Mouse (Mus musculus) neural tube, embryonic 14.5 days (tissue): Measurements from ENCODE around the gene Yif1b. TPM values are rescaled to one million over a fixed set of nuclear protein-coding genes. Genes with fewer than 3 reads are reported as not detected.
A peak's percentile ranks its signal among the peaks of the same experiment; 100 is the strongest.

ENCODE experiments used
- ATAC-seq: fragments of 200-750 bp; cut with Nextera tagmentation; 2 replicates; pipeline ENCODE4 v1.8.0; 2017; ENCODE audit warnings: low read depth, mild to moderate bottlenecking, moderate TSS enrichment, moderate library complexity
- H3K27ac ChIP-seq: fragments of 300-500 bp; sonication (generic); 2 replicates; pipeline ENCODE4 v1.5.1; 2014; ENCODE audit warnings: low read depth, mild to moderate bottlenecking, control low read depth, low read length, moderate library complexity, mixed read lengths
- H3K27me3 ChIP-seq: fragments of 300-500 bp; sonication (generic); 2 replicates; pipeline ENCODE4 v1.6.1; 2014; ENCODE audit warnings: low read length; ENCODE audit not compliant: control insufficient read depth, insufficient read depth
- H3K36me3 ChIP-seq: fragments of 300-500 bp; sonication (generic); 2 replicates; pipeline ENCODE4 v1.6.1; 2014; ENCODE audit warnings: low read length, mixed read lengths; ENCODE audit not compliant: control insufficient read depth, insufficient read depth
- H3K4me1 ChIP-seq: fragments of 300-500 bp; sonication (generic); 2 replicates; pipeline ENCODE4 v1.6.1; 2014; ENCODE audit warnings: low read length; ENCODE audit not compliant: control insufficient read depth, insufficient read depth
- H3K4me2 ChIP-seq: fragments of 300-500 bp; sonication (generic); 2 replicates; pipeline ENCODE4 v1.6.1; 2014; ENCODE audit warnings: mild to moderate bottlenecking, low read depth, low read length, control low read depth
- H3K4me3 ChIP-seq: fragments of 300-500 bp; sonication (generic); 2 replicates; pipeline ENCODE4 v1.5.1; 2014; ENCODE audit warnings: low read depth, low read length, control low read depth, mixed read lengths
- H3K9ac ChIP-seq: fragments of 300-500 bp; sonication (generic); replicated peaks from 2 replicates; pipeline ENCODE4 v1.6.1; 2014; ENCODE audit warnings: low read depth, mild to moderate bottlenecking, control low read depth, low read length, mixed read lengths
- H3K9me3 ChIP-seq: fragments of 300-500 bp; sonication (generic); 2 replicates; pipeline ENCODE4 v1.6.1; 2016; ENCODE audit warnings: low read length; ENCODE audit not compliant: control insufficient read depth
- WGBS: fragments of 180-500 bp; shearing (Covaris S2); extraction: QIAGEN DNeasy Blood & Tissue Kit; methylation state at CpG from one replicate; pipeline ENCODE4 v1.1.7; 2014; 5-methylcytosine and 5-hydroxymethylcytosine counted together
- polyA plus RNA-seq: library from polyadenylated mRNA; unstranded; fragments of >200 nt; fragmentation: Nextera tagmentation; extraction: Ambion mirVana; gene quantifications from 2 replicates; pipeline ENCODE4 v1.2.1, GENCODE M21; 2014

Yif1b gene
- polyA plus RNA-seq, 1 experiment from 2014 or later: 104 TPM

GRCm38 (mm10) chr7:29290691-29291485, 52.8 kb downstream of the Yif1b start:
- Histone ChIP-seq H3K36me3 (no peaks in the 10 kb centered on the region), H3K27ac (peak overlapping the region; percentile 48; the same call in 1 of the 2 replicates), H3K9ac (no peak overlapping the region), H3K4me1 (peaks cover 6% of the 10 kb centered on the region; the same call in 1 of the 2 replicates), H3K9me3 (no peaks in the 10 kb centered on the region), H3K4me2 (no peak overlapping the region; the same call in 1 of the 2 replicates), H3K4me3 (no peak overlapping the region), H3K27me3 (no peaks in the 10 kb centered on the region)
- ATAC-seq: no peak
- WGBS: 26% methylated on average over 11 of the region's 11 CpGs

DNA sequence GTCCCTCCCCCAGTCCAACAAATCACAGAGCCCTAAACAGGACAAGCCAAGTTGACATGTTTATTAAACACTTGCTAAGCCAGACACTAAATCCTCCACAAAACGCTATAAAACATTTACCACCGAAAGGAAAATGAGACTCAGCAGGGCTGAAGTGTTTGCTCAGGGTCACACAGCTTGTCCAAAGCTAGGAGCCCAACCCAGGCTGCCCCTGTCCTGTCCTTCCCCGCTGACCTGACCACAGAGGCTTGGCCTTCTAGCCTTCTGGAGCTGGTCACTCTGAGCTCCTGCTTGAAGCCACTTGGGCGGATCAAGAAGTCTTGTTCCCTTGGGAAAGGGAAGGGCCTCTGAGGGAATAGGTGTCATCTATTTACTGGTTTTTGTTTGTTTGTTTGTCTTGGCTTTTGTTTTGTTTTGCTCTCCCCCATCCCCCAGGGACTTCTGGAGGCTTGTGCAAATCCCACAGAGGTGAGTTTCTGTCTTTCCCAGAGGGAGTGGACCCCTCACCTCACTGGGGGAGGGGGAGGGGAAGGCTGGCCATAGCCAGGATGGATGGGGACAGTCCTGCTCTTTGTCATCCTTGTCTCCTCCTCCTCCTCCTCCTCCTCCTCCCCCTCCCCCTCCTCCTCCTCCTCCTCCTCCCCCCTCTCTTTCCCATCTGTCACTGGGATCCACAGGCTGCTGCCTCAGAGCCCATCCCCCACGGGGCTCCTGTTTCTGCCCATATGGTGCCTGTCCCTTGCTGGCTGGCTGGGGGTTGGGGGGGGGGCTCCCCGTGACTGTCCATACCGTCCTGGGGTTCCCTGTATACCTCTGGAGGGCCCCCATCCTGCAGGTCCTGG, 53.7 kb downstream of the Yif1b start:
- peaks cover 6% of the 10 kb centered on the region; the same call in 1 of the 2 replicates for H3K4me1 ChIP-seq
- peak; percentile 32; the same call in 1 of the 2 replicates for ATAC-seq
- H3K9me3 ChIP-seq: no peaks in the 10 kb centered on the region
- no peaks in the 10 kb centered on the region for H3K27me3 ChIP-seq
- H3K9ac ChIP-seq: no peak overlapping the region
- H3K4me3 ChIP-seq: no peak overlapping the region
- H3K36me3 ChIP-seq: no peaks in the 10 kb centered on the region
- WGBS: 13% methylated on average over 6 of the region's 7 CpGs
- H3K4me2 ChIP-seq: no peak overlapping the region
- peak overlapping the region; percentile 3; the same call in 1 of the 2 replicates for H3K27ac ChIP-seq

DNA sequence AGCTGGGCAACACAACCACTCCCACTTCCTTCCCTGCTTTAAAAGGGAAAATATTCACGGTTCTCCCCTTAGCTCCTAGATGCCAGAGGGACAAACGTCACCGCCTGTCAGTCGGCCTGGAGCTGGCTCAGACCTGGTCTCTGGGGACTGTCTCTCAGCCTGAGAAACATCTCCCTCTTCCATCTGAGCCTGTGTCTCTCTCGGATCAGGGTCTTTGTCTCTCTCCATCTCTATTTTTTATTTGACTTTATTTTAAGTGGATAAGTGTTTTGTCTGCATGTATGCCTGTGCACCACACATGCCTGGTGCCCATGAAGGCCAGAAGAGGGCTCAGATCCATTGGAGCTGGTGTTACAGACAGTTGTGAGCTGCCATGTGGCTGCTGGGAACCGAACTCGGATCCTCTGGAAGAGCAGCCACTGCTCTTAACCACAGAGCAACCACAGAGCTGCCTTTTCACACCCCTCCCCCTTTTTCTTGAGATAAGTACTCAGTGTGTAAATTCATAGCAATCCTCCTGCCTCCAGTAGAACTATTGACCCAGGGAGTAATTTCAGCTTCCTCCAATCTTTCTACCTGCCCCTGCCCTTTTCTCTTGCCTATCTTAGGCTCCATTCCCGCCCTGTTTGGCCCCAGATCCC, 54.4 kb downstream of the Yif1b start:
- ATAC-seq: no peak
- H3K27ac ChIP-seq: peak overlapping the region; percentile 2; the same call in 1 of the 2 replicates
- H3K27me3 ChIP-seq: no peaks in the 10 kb centered on the region
- WGBS: 25% methylated on average over 8 of the region's 8 CpGs
- no peaks in the 10 kb centered on the region for H3K9me3 ChIP-seq
- H3K4me1 ChIP-seq: peaks cover 6% of the 10 kb centered on the region; the same call in 1 of the 2 replicates
- no peak overlapping the region for H3K4me3 ChIP-seq
- H3K4me2 ChIP-seq: no peak overlapping the region
- no peaks in the 10 kb centered on the region for H3K36me3 ChIP-seq
- H3K9ac ChIP-seq: no peak overlapping the region; the same call in 1 of the 2 replicates

GRCm38 (mm10) chr7:29293131-29294065, 55.3 kb downstream of the Yif1b start:
- WGBS: 14% methylated on average over 19 of the region's 19 CpGs
- no peaks in the 10 kb centered on the region for H3K9me3 ChIP-seq
- H3K4me3 ChIP-seq: no peak overlapping the region
- H3K4me2 ChIP-seq: no peak overlapping the region
- H3K4me1 ChIP-seq: peaks cover 6% of the 10 kb centered on the region; the same call in 1 of the 2 replicates
- no peaks in the 10 kb centered on the region for H3K27me3 ChIP-seq
- no peaks in the 10 kb centered on the region for H3K36me3 ChIP-seq
- ATAC-seq: no peak
- H3K27ac ChIP-seq: peak overlapping the region; percentile 2
- no peak overlapping the region; the same call in 1 of the 2 replicates for H3K9ac ChIP-seq

DNA sequence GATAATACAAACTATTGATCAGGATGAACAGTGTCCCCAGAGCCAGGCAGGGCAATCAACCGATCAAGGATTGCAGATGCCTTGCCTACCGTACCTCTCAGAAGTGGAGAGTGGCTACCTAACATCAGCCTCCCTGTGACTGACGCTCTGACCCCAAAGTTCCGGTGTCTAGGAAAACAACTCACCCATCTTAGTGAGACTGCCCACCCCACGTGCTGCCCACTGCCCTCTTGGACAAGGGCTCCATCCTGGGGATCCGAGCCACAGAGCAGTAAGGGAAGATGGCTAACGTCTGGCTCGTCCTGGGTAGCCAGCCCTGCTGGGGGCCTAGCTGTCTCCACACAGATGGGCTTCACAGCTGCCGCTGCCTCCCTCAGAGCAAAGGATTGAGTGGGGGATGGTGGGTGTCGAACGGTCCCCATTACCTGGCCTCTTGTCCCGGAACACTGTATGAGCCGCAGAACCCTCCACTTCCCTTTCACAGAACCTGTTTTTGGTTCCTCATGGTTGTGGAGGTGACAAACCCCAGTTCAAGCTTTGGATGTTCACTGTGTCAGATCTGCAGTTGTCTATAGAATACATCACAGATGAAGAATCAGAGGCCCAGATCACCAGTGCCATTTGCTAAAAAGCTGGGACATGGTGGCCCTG, 56.1 kb downstream of the Yif1b start:
- WGBS: 55% methylated on average over 13 of the region's 13 CpGs
- H3K27ac ChIP-seq: no peak overlapping the region
- H3K4me3 ChIP-seq: no peak overlapping the region
- H3K36me3 ChIP-seq: no peaks in the 10 kb centered on the region
- no peak for ATAC-seq
- no peaks in the 10 kb centered on the region for H3K9me3 ChIP-seq
- no peak overlapping the region for H3K4me2 ChIP-seq
- no peaks in the 10 kb centered on the region for H3K27me3 ChIP-seq
- no peak overlapping the region for H3K9ac ChIP-seq
- peaks cover 6% of the 10 kb centered on the region; the same call in 1 of the 2 replicates for H3K4me1 ChIP-seq

GRCm38 (mm10) chr7:29295861-29296647, 57.9 kb downstream of the Yif1b start:
- no peaks in the 10 kb centered on the region for H3K36me3 ChIP-seq
- H3K9ac ChIP-seq: no peak overlapping the region
- no peak for ATAC-seq
- H3K27me3 ChIP-seq: no peaks in the 10 kb centered on the region
- H3K4me2 ChIP-seq: no peak overlapping the region
- no peak overlapping the region for H3K4me3 ChIP-seq
- peaks cover 6% of the 10 kb centered on the region; the same call in 1 of the 2 replicates for H3K4me1 ChIP-seq
- no peaks in the 10 kb centered on the region for H3K9me3 ChIP-seq
- H3K27ac ChIP-seq: no peak overlapping the region
- 80% methylated on average over 24 of the region's 24 CpGs for WGBS

DNA sequence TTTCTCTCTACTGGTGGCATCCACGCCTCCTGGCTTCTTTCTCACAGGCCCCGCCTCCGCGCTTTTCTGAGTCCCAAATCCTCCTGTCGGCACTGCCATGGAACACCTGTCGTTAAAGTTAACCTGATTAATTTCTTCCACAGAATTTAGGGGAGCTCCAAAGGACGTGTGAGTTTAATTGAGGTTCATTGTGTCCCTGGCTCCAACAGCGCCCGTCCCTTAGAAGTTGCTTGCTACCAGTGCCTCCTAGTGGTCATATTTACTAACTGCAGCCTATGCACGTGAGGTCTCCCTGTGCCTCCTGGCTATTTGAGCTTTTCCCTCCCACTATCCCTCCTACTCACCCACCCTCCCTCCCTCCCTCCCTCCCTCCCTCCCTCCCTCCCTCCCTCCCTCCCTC, 58.9 kb downstream of the Yif1b start:
- no peak overlapping the region for H3K27ac ChIP-seq
- H3K36me3 ChIP-seq: no peaks in the 10 kb centered on the region
- WGBS: 10% methylated on average over 10 of the region's 10 CpGs
- H3K9ac ChIP-seq: no peak overlapping the region
- no peak overlapping the region for H3K4me2 ChIP-seq
- no peak for ATAC-seq
- H3K4me1 ChIP-seq: peaks cover 6% of the 10 kb centered on the region; the same call in 1 of the 2 replicates
- H3K9me3 ChIP-seq: no peaks in the 10 kb centered on the region
- H3K4me3 ChIP-seq: no peak overlapping the region
- H3K27me3 ChIP-seq: no peaks in the 10 kb centered on the region
